11 mouse cellular contexts compared by ENCODE assay signal in genomic region chr9:73970717-73971116, GRCm38 (mm10). TPM values are rescaled to one million over a fixed set of nuclear protein-coding genes. Genes with fewer than 3 reads are reported as not detected.
DNase-seq lines count a peak whose midpoint lies in the region; ATAC-seq lines count a peak whose summit lies in the region.
"Had no signal": no experiment of that assay in that cellular context is flagged by ENCODE, and none has a peak within 500 bp of the region (broad histone marks: within the 10 kb centered on the region; RNA-seq: fewer than 3 reads in every experiment).

No protein-coding gene starts in this region.

- no peak; the same call in 1 of the 2 replicates for ATAC-seq in forebrain, embryonic 15.5 days (replicated peaks)
- peak; percentile 75; the same call in 1 of the 2 replicates for ATAC-seq in embryonic facial prominence, embryonic 12.5 days (ENCODE audit: insufficient number of reproducible peaks, insufficient read depth, low FRiP score, low TSS enrichment)
- ATAC-seq in limb, embryonic 11.5 days (ENCODE audit: insufficient number of reproducible peaks, low FRiP score, low TSS enrichment, low read depth) = no peak
- no peak for ATAC-seq in intestine, embryonic 15.5 days
- ATAC-seq: liver, embryonic 12.5 days had no signal

- H3K27me3 ChIP-seq in forebrain, embryonic 10.5 days (ENCODE audit: poor library complexity, severe bottlenecking) = peaks cover 81% of the 10 kb centered on the region
- no peaks in the 10 kb centered on the region for H3K27me3 ChIP-seq in forebrain, embryonic 15.5 days
- H3K27me3 ChIP-seq in embryonic facial prominence, embryonic 12.5 days = peaks cover 9% of the 10 kb centered on the region; the same call in 1 of the 2 replicates
- 0 out of 2 replicates have a peak, but pooled peaks cover 2% of the 10 kb centered on the region for H3K27me3 ChIP-seq in limb, embryonic 11.5 days (ENCODE audit: control insufficient read depth, insufficient read depth, low read length)
- no peaks in the 10 kb centered on the region for H3K27me3 ChIP-seq in intestine, embryonic 15.5 days (replicated peaks)

- no peaks in the 10 kb centered on the region for H3K36me3 ChIP-seq in forebrain, embryonic 10.5 days (replicated peaks)
- H3K36me3 ChIP-seq in forebrain, embryonic 15.5 days = no peaks in the 10 kb centered on the region
- H3K36me3 ChIP-seq in embryonic facial prominence, embryonic 12.5 days = no peaks in the 10 kb centered on the region
- H3K36me3 ChIP-seq in limb, embryonic 11.5 days (ENCODE audit: control insufficient read depth, insufficient read depth, low read length) = no peaks in the 10 kb centered on the region
- no peaks in the 10 kb centered on the region for H3K36me3 ChIP-seq in intestine, embryonic 15.5 days
- H3K36me3 ChIP-seq: embryonic facial prominence, embryonic 15.5 days; liver, embryonic 12.5 days had no signal

- WGBS in forebrain, embryonic 10.5 days = 13% methylated on average over 9 of the region's 9 CpGs
- WGBS in forebrain, embryonic 15.5 days = 5% methylated on average over 9 of the region's 9 CpGs
- 25% methylated on average over 9 of the region's 9 CpGs for WGBS in embryonic facial prominence, embryonic 12.5 days
- WGBS in limb, embryonic 11.5 days = 69% methylated on average over 9 of the region's 9 CpGs
- 70% methylated on average over 9 of the region's 9 CpGs for WGBS in intestine, embryonic 15.5 days

- no peak overlapping the region for H3K27ac ChIP-seq in forebrain, embryonic 10.5 days
- no peak overlapping the region for H3K27ac ChIP-seq in forebrain, embryonic 15.5 days (replicated peaks)
- H3K27ac ChIP-seq in embryonic facial prominence, embryonic 12.5 days = no peak overlapping the region
- no peak overlapping the region for H3K27ac ChIP-seq in limb, embryonic 11.5 days (replicated peaks; ENCODE audit: low read depth, low read length)
- H3K27ac ChIP-seq in intestine, embryonic 15.5 days = no peak overlapping the region
- H3K27ac ChIP-seq: embryonic facial prominence, embryonic 15.5 days; liver, embryonic 12.5 days had no signal

- H3K4me3 ChIP-seq in forebrain, embryonic 10.5 days = no peak overlapping the region
- H3K4me3 ChIP-seq in forebrain, embryonic 15.5 days = no peak overlapping the region
- no peak overlapping the region for H3K4me3 ChIP-seq in embryonic facial prominence, embryonic 12.5 days
- H3K4me3 ChIP-seq in limb, embryonic 11.5 days (ENCODE audit: low read depth, low read length) = no peak overlapping the region
- no peak overlapping the region for H3K4me3 ChIP-seq in intestine, embryonic 15.5 days (replicated peaks)
- H3K4me3 ChIP-seq: embryonic facial prominence, embryonic 15.5 days; liver, embryonic 12.5 days had no signal

- H3K9ac ChIP-seq in forebrain, embryonic 15.5 days (replicated peaks) = no peak overlapping the region
- no peak overlapping the region for H3K9ac ChIP-seq in embryonic facial prominence, embryonic 12.5 days
- no peak overlapping the region for H3K9ac ChIP-seq in limb, embryonic 11.5 days (ENCODE audit: low read length)
- H3K9ac ChIP-seq in intestine, embryonic 15.5 days = no peak overlapping the region
- H3K9ac ChIP-seq: embryonic facial prominence, embryonic 15.5 days; liver, embryonic 12.5 days had no signal

- DNase-seq in forebrain, embryonic 10.5 days (ENCODE audit: extremely low spot score, low spot score) = peak; percentile 69
- DNase-seq in ZHBTc4 (ENCODE audit: low read depth, low spot score) = peak; percentile 9
- DNase-seq in limb, embryonic 11.5 days (ENCODE audit: low spot score) = peak; percentile 47
- DNase-seq in adrenal gland, postnatal 10 days = no peak
- DNase-seq in heart, adult 11 months = no peak

- no peak overlapping the region for H3K4me2 ChIP-seq in forebrain, embryonic 15.5 days (replicated peaks)
- no peak overlapping the region for H3K4me2 ChIP-seq in embryonic facial prominence, embryonic 12.5 days (replicated peaks)
- no peak overlapping the region for H3K4me2 ChIP-seq in limb, embryonic 11.5 days (ENCODE audit: low read depth, severe bottlenecking)
- no peak overlapping the region for H3K4me2 ChIP-seq in intestine, embryonic 15.5 days (replicated peaks)
- H3K4me2 ChIP-seq: embryonic facial prominence, embryonic 15.5 days; liver, embryonic 12.5 days had no signal

- H3K4me1 ChIP-seq in forebrain, embryonic 10.5 days = peaks cover 35% of the 10 kb centered on the region
- H3K4me1 ChIP-seq in forebrain, embryonic 15.5 days = peaks cover 19% of the 10 kb centered on the region
- H3K4me1 ChIP-seq in embryonic facial prominence, embryonic 12.5 days = peaks cover 16% of the 10 kb centered on the region; the same call in 1 of the 2 replicates
- H3K4me1 ChIP-seq in limb, embryonic 11.5 days (ENCODE audit: control insufficient read depth, insufficient read depth, low read length) = no peaks in the 10 kb centered on the region; the same call in 1 of the 2 replicates
- peaks cover 7% of the 10 kb centered on the region; the same call in 1 of the 2 replicates for H3K4me1 ChIP-seq in intestine, embryonic 15.5 days (replicated peaks)
- H3K4me1 ChIP-seq: liver, embryonic 12.5 days had no signal

- no peaks in the 10 kb centered on the region for H3K9me3 ChIP-seq in forebrain, embryonic 10.5 days
- H3K9me3 ChIP-seq in forebrain, embryonic 15.5 days = no peaks in the 10 kb centered on the region
- H3K9me3 ChIP-seq in embryonic facial prominence, embryonic 12.5 days = no peaks in the 10 kb centered on the region
- no peaks in the 10 kb centered on the region for H3K9me3 ChIP-seq in limb, embryonic 11.5 days (ENCODE audit: control insufficient read depth, low read length)
- no peaks in the 10 kb centered on the region for H3K9me3 ChIP-seq in intestine, embryonic 15.5 days
- H3K9me3 ChIP-seq: embryonic facial prominence, embryonic 15.5 days; liver, embryonic 12.5 days had no signal

RNA-seq across cellular contexts. Expression of gene Unc13c, which starts 2.0 kb away (rescaled TPM):
- 0.05 and 0.07 TPM in 2 replicates for polyA plus RNA-seq in forebrain, embryonic 10.5 days (2016; fragmentation: Nextera tagmentation; extraction: Ambion mirVana)
- 1.5 and 1.6 TPM in 2 replicates for polyA plus RNA-seq in forebrain, embryonic 15.5 days (2015; fragmentation: Nextera tagmentation; extraction: Ambion mirVana)
- 0.51 and 0.60 TPM in 2 replicates for polyA plus RNA-seq in embryonic facial prominence, embryonic 12.5 days (2016; fragmentation: Nextera tagmentation; extraction: Ambion mirVana)
- polyA plus RNA-seq in limb, embryonic 11.5 days (2014; fragmentation: Nextera tagmentation; extraction: Ambion mirVana) = 0.16 and 0.19 TPM in 2 replicates
- total RNA-seq in adrenal gland, postnatal 10 days (2021) = under 1 TPM; 0.48 to 0.67 TPM
- 0.16 and 0.20 TPM in 2 replicates for polyA plus RNA-seq in intestine, embryonic 15.5 days (2015; fragmentation: Nextera tagmentation; extraction: Ambion mirVana)
- total RNA-seq: hematopoietic stem cell, adult 5-6 weeks had no signal

Comparison
In these comparisons a context has a peak if more than half of its experiments do, and no peak if none do; other contexts are left out.
1. DNase-seq: peak in forebrain, embryonic 10.5 days (single experiment), ZHBTc4 (single experiment) and limb, embryonic 11.5 days (single experiment); none in adrenal gland, postnatal 10 days (single experiment) and heart, adult 11 months (single experiment).